9 mouse cellular contexts compared by ENCODE assay signal in genomic region chr13:25187326-25187710, GRCm38 (mm10).
DNase-seq lines count a peak whose midpoint lies in the region; ATAC-seq and TF ChIP-seq lines count a peak whose summit lies in the region.
"Had no signal": no experiment of that assay in that cellular context is flagged by ENCODE, and none has a peak within 500 bp of the region (broad histone marks: within the 10 kb centered on the region; RNA-seq: fewer than 3 reads in every experiment).

No protein-coding gene starts in this region.

- no peak for TF ChIP-seq POLR2A in thymus, adult 2 months (IDR thresholded peaks at IDR 0.05; ENCODE audit: control insufficient read depth, extremely low read depth, insufficient read depth, low read length, poor library complexity)

- WGBS in kidney, postnatal 0 days = 7% methylated on average over 6 of the region's 6 CpGs
- WGBS in midbrain, embryonic 13.5 days = 9% methylated on average over 6 of the region's 6 CpGs
- 15% methylated on average over 6 of the region's 6 CpGs for WGBS in thymus, adult 2 months

- no peaks in the 10 kb centered on the region for H3K36me3 ChIP-seq in kidney, postnatal 0 days (ENCODE audit: insufficient read depth, low read length)
- no peaks in the 10 kb centered on the region for H3K36me3 ChIP-seq in midbrain, embryonic 13.5 days
- no peaks in the 10 kb centered on the region for H3K36me3 ChIP-seq in thymus, adult 2 months (ENCODE audit: control insufficient read depth, insufficient read depth, low read length)

- peak; percentile 59 for DNase-seq in kidney, postnatal 0 days (ENCODE audit: low spot score)
- no peak for DNase-seq in kidney, postnatal 14 days
- peak; percentile 60 for DNase-seq in brain, embryonic 18.5 days (ENCODE audit: low read depth, low spot score)
- DNase-seq in lung, adult 18-20 months = no peak
- no peak for DNase-seq in thymus, adult 2 months
- no peak for DNase-seq in kidney, adult 9 months

- no peaks in the 10 kb centered on the region for H3K9me3 ChIP-seq in kidney, postnatal 0 days (replicated peaks; ENCODE audit: low read length)
- no peaks in the 10 kb centered on the region for H3K9me3 ChIP-seq in midbrain, embryonic 13.5 days

- H3K27ac ChIP-seq in kidney, postnatal 0 days = no peak overlapping the region
- peak overlapping the region; percentile 19; the same call in 1 of the 2 replicates for H3K27ac ChIP-seq in midbrain, embryonic 13.5 days
- H3K27ac ChIP-seq in thymus, adult 2 months (ENCODE audit: control insufficient read depth, insufficient read depth, low read length) = no peak overlapping the region
- H3K27ac ChIP-seq: macrophage had no signal

- no peaks in the 10 kb centered on the region for H3K27me3 ChIP-seq in kidney, postnatal 0 days (ENCODE audit: insufficient read depth, low read length)
- H3K27me3 ChIP-seq in midbrain, embryonic 13.5 days = no peaks in the 10 kb centered on the region
- no peaks in the 10 kb centered on the region for H3K27me3 ChIP-seq in thymus, adult 2 months (ENCODE audit: control insufficient read depth, insufficient read depth, low read length)

- H3K4me2 ChIP-seq in kidney, postnatal 0 days (ENCODE audit: low read length) = no peak overlapping the region
- H3K4me2 ChIP-seq in midbrain, embryonic 13.5 days (replicated peaks) = peak overlapping the region; percentile 43

- no peak overlapping the region for H3K4me3 ChIP-seq in kidney, postnatal 0 days (replicated peaks; ENCODE audit: low read depth, low read length)
- H3K4me3 ChIP-seq in midbrain, embryonic 13.5 days (replicated peaks) = peak overlapping the region; percentile 2; the same call in 1 of the 2 replicates
- no peak overlapping the region for H3K4me3 ChIP-seq in thymus, adult 2 months (ENCODE audit: control insufficient read depth, insufficient read depth, low read length)

- H3K4me1 ChIP-seq in kidney, postnatal 0 days (replicated peaks; ENCODE audit: insufficient read depth, low read length) = no peaks in the 10 kb centered on the region
- peaks cover 17% of the 10 kb centered on the region for H3K4me1 ChIP-seq in midbrain, embryonic 13.5 days (replicated peaks)
- H3K4me1 ChIP-seq in thymus, adult 2 months (replicated peaks; ENCODE audit: control insufficient read depth, insufficient read depth, low read length) = no peaks in the 10 kb centered on the region

- ATAC-seq in kidney, postnatal 0 days (replicated peaks; ENCODE audit: low FRiP score, low read depth) = no peak
- peak; percentile 67 for ATAC-seq in granulocyte monocyte progenitor cell, adult 5-6 weeks (replicated peaks; ENCODE audit: poor library complexity, severe bottlenecking)
- peak; percentile 84 for ATAC-seq in midbrain, embryonic 13.5 days

- TF ChIP-seq CTCF in kidney, postnatal 0 days (IDR thresholded peaks at IDR 0.05; ENCODE audit: low read depth) = peak; percentile 51
- TF ChIP-seq CTCF in thymus, adult 2 months (IDR thresholded peaks at IDR 0.05; ENCODE audit: borderline replicate concordance, control insufficient read depth, extremely low read depth, insufficient read depth, low read length, poor library complexity) = no peak

- no peak overlapping the region for H3K9ac ChIP-seq in kidney, postnatal 0 days (ENCODE audit: low read depth, low read length)
- no peak overlapping the region for H3K9ac ChIP-seq in midbrain, embryonic 13.5 days (replicated peaks)

Comparison
In these comparisons a context has a peak if more than half of its experiments do, and no peak if none do; other contexts are left out.
1. DNase-seq: peak in kidney, postnatal 0 days (single experiment) and brain, embryonic 18.5 days (single experiment); none in kidney, postnatal 14 days (single experiment), lung, adult 18-20 months (0 of 2), thymus, adult 2 months (single experiment) and kidney, adult 9 months (single experiment).